ENCODE assay signal across 10 mouse cellular contexts in genomic region chr3:59079327-59079726, GRCm38 (mm10). TPM values are rescaled to one million over a fixed set of nuclear protein-coding genes. Genes with fewer than 3 reads are reported as not detected.
DNase-seq lines count a peak whose midpoint lies in the region; ATAC-seq lines count a peak whose summit lies in the region.
"Had no signal": no experiment of that assay in that cellular context is flagged by ENCODE, and none has a peak within 500 bp of the region (broad histone marks: within the 10 kb centered on the region; RNA-seq: fewer than 3 reads in every experiment).

No protein-coding gene starts in this region.

- no peak overlapping the region for H3K4me2 ChIP-seq in hindbrain, embryonic 14.5 days (replicated peaks)
- H3K4me2 ChIP-seq: limb, embryonic 12.5 days had no signal

- ATAC-seq in hindbrain, embryonic 14.5 days (ENCODE audit: low FRiP score): no peak

- no peaks in the 10 kb centered on the region for H3K27me3 ChIP-seq in hindbrain, embryonic 14.5 days (ENCODE audit: control insufficient read depth, insufficient read depth, low read length)
- H3K27me3 ChIP-seq in splenic B cell, adult 2 months (ENCODE audit: control insufficient read depth, insufficient read depth, low read length, poor library complexity, severe bottlenecking): no peaks in the 10 kb centered on the region
- H3K27me3 ChIP-seq: limb, embryonic 12.5 days had no signal

- H3K27ac ChIP-seq in hindbrain, embryonic 14.5 days: no peak overlapping the region
- H3K27ac ChIP-seq: limb, embryonic 12.5 days had no signal

- no peak overlapping the region for H3K4me3 ChIP-seq in hindbrain, embryonic 14.5 days (replicated peaks; ENCODE audit: low read length)
- H3K4me3 ChIP-seq: limb, embryonic 12.5 days had no signal

- no peaks in the 10 kb centered on the region for H3K4me1 ChIP-seq in hindbrain, embryonic 14.5 days (replicated peaks; ENCODE audit: control insufficient read depth, insufficient read depth, low read length)

- peak; percentile 16 for DNase-seq in gastrocnemius, postnatal 14 days
- DNase-seq in gastrocnemius, postnatal 36 days: no peak
- DNase-seq in 416B (ENCODE audit: low read depth): peak; percentile 98
- peak; percentile 56 for DNase-seq in adrenal gland, adult 2 months
- DNase-seq in embryo, embryonic 10.5 days (ENCODE audit: low spot score): peak; percentile 87
- peak; percentile 65 for DNase-seq in hindbrain, embryonic 14.5 days (ENCODE audit: low spot score)
- peak; percentile 68 for DNase-seq in lung, postnatal 14 days
- peak; percentile 90 for DNase-seq in splenic B cell, adult 2 months (ENCODE audit: low read depth, low spot score)

- WGBS in hindbrain, embryonic 14.5 days: 38% methylated on average over 4 of the region's 4 CpGs

- intact Hi-C loops in gastrocnemius, postnatal 14 days (cut with DNase I; ENCODE audit: low total_unique reads): no loop called here
- intact Hi-C loops in gastrocnemius, postnatal 36 days (cut with DNase I): no loop called here

- H3K36me3 ChIP-seq in hindbrain, embryonic 14.5 days (replicated peaks; ENCODE audit: control insufficient read depth, insufficient read depth): no peaks in the 10 kb centered on the region
- no peaks in the 10 kb centered on the region for H3K36me3 ChIP-seq in splenic B cell, adult 2 months (ENCODE audit: control insufficient read depth, insufficient read depth, low read length, poor library complexity, severe bottlenecking)
- H3K36me3 ChIP-seq: limb, embryonic 12.5 days had no signal

- no peak overlapping the region for H3K9ac ChIP-seq in hindbrain, embryonic 14.5 days
- H3K9ac ChIP-seq: limb, embryonic 12.5 days had no signal

- H3K9me3 ChIP-seq in hindbrain, embryonic 14.5 days (ENCODE audit: control insufficient read depth, low read length): no peaks in the 10 kb centered on the region
- H3K9me3 ChIP-seq: limb, embryonic 12.5 days had no signal

RNA-seq across cellular contexts. Expression of gene Gpr171, which starts 22.3 kb away (rescaled TPM):
- not detected for total RNA-seq in gastrocnemius, postnatal 14 days (2021)
- total RNA-seq in gastrocnemius, postnatal 36 days (2021): not detected
- not detected for total RNA-seq in adrenal gland, adult 2 months (2021)
- 0.07 TPM in 1 of 2 replicates, not detected in the other for polyA plus RNA-seq in adrenal gland, adult 2 months (2012; rRNA removed)
- 0.81 and 1.3 TPM in 2 replicates for polyA plus RNA-seq in hindbrain, embryonic 14.5 days (2014; fragmentation: Nextera tagmentation; extraction: Ambion mirVana)
- polyA plus RNA-seq: testis, adult 2 months had no signal

Comparison
In these comparisons a context has a peak if more than half of its experiments do, and no peak if none do; other contexts are left out.
1. DNase-seq: peak in gastrocnemius, postnatal 14 days (single experiment), 416B (single experiment), adrenal gland, adult 2 months (single experiment), embryo, embryonic 10.5 days (single experiment), hindbrain, embryonic 14.5 days (single experiment), lung, postnatal 14 days (single experiment) and splenic B cell, adult 2 months (single experiment); none in gastrocnemius, postnatal 36 days (0 of 2).